In genomic region chr17:70427866-70428265, GRCm38 (mm10) we compare ENCODE assay signal across 28 mouse cellular contexts.
"Had no signal": no experiment of that assay in that cellular context is flagged by ENCODE, and none has a peak within 500 bp of the region (broad histone marks: within the 10 kb centered on the region; RNA-seq: fewer than 3 reads in every experiment).

No protein-coding gene starts in this region.

- H3K27ac ChIP-seq: limb, embryonic 10.5 days; limb, embryonic 13.5 days; liver, embryonic 12.5 days; liver, embryonic 15.5 days; lung, embryonic 15.5 days; midbrain, embryonic 10.5 days; midbrain, embryonic 13.5 days; neural tube, embryonic 13.5 days; stomach, postnatal 0 days had no signal

- ATAC-seq: liver, embryonic 12.5 days; midbrain, embryonic 13.5 days; midbrain, embryonic 16.5 days had no signal

- H3K4me3 ChIP-seq: limb, embryonic 10.5 days; limb, embryonic 13.5 days; liver, embryonic 12.5 days; liver, embryonic 15.5 days; lung, embryonic 15.5 days; megakaryocyte, embryonic 14.5 days; midbrain, embryonic 10.5 days; midbrain, embryonic 13.5 days; myocyte; neural tube, embryonic 13.5 days had no signal

- DNase-seq: kidney, adult 11 months; kidney, adult 8-10 months; kidney, postnatal 14 days; kidney, postnatal 4 days; layer of hippocampus, adult 9-11 months; layer of hippocampus, postnatal 36 days; liver; lung, adult 18-20 months; lung, postnatal 10 days; lung, postnatal 4 days; right cerebral cortex, adult 18-20 months; right cerebral cortex, postnatal 14 days; right cerebral cortex, postnatal 4 days; thymus, adult 2 months; thymus, postnatal 14 days; thymus, postnatal 4 days had no signal
